Mouse (Mus musculus): ENCODE data around the gene Rhcg.

DNA sequence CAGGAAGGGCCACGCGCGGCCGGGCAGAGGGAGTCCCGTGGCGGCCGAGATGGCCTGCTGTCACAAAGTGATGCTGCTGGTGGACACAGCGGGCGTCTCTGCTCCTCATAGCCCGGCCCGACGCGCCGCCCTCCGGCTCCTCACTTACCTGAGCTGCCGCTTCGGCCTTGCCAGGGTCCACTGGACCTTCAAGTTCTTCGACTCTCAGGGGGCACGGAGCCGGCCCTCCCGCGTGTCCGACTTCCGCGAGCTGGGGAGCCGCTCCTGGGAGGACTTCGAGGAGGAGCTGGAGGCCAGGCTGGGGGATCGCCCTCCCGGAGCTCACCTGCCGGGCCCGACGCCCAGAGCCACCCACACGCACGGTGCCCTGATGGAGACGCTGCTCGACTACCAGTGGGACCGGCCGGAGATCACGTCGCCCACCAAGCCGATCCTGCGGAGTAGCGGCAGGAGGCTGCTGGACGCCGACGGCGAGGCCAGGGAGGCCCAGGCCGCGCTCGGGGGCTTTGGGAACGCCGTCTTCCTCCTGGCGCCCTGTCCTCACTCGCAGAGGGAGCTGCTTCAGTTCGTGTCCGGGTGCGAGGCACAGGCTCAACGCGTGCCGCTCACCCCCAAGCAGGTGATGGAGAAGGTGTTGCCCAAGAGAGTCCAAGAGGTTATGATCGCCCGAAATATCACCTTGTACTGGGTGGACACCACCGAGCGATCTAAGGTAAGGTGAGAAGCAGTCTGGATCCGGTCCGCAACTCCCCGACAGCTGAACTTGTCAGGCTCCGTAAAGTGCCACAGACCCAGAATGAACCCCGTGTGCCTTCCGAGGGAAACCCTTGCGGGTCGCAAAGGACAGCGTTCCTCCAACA lies 43.1 kb upstream of the Rhcg start:
- TF ChIP-seq POLR2A (IDR thresholded peaks at IDR 0.05; ENCODE audit: extremely low read depth, insufficient read depth, low read length): no peak
- TF ChIP-seq CTCF (IDR thresholded peaks at IDR 0.05; ENCODE audit: low read depth, low read length): no peak
